Mouse (Mus musculus): ENCODE measurements around the gene Slc25a19. TPM values are rescaled to one million over a fixed set of nuclear protein-coding genes. Genes with fewer than 3 reads are reported as not detected.

Gene Slc25a19
- polyA plus RNA-seq, 1 experiment: 98.5 TPM

DNA sequence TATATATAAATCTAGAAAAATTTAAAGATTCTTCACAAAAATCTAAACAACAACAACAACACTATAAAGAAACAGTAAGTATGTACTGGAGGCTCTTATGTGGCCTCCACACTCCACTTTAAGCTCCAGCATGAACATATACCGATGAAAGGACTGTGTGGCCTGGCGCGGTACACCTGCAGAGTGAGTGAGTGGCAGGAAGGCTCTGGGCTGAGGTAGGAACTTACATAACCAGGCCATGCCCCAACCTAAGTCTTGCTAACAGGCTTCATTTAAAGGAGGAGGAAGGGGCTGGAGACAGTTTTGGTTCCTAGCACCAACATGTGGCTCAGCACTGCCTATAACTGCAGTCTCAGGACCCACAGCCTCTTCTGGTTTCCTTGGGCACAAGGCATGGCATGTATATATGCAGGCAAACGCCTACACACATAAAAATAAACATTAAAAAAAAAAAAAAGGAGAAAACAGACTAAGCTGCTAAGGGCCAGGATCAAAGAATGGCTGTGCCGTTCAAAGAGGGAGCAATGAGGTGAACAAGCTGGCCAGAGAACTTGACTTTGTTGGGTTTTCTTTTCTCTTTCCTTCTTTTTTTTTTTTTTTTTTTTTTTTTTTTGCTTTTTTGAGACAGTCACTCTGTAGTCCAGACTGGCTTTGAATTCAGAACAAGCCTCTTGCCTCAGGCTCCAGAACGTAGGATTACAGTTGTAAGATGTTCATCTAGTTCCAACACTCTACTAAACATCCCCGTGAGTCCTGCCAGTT, 44.3 kb upstream of the Slc25a19 start:
- peak overlapping the region; percentile 18; the same call in 1 of the 2 replicates for H3K27ac ChIP-seq (ENCODE audit: control insufficient read depth, insufficient read depth, low read length)
- no peak for TF ChIP-seq POLR2A (IDR thresholded peaks at IDR 0.05; ENCODE audit: control insufficient read depth, extremely low read depth, insufficient read depth, low read length, poor library complexity)
- TF ChIP-seq CTCF (IDR thresholded peaks at IDR 0.05; ENCODE audit: borderline replicate concordance, control insufficient read depth, extremely low read depth, insufficient read depth, low read length, poor library complexity): no peak
- no peaks in the 10 kb centered on the region for H3K27me3 ChIP-seq (ENCODE audit: control insufficient read depth, insufficient read depth, low read length)
- no peak overlapping the region for H3K4me3 ChIP-seq (ENCODE audit: control insufficient read depth, insufficient read depth, low read length)
- DNase-seq: peak; percentile 43
- WGBS: 36% methylated on average over 7 of the region's 7 CpGs
- H3K4me1 ChIP-seq (replicated peaks; ENCODE audit: control insufficient read depth, insufficient read depth, low read length): peaks cover 47% of the 10 kb centered on the region
- no peaks in the 10 kb centered on the region for H3K36me3 ChIP-seq (ENCODE audit: control insufficient read depth, insufficient read depth, low read length)

DNA sequence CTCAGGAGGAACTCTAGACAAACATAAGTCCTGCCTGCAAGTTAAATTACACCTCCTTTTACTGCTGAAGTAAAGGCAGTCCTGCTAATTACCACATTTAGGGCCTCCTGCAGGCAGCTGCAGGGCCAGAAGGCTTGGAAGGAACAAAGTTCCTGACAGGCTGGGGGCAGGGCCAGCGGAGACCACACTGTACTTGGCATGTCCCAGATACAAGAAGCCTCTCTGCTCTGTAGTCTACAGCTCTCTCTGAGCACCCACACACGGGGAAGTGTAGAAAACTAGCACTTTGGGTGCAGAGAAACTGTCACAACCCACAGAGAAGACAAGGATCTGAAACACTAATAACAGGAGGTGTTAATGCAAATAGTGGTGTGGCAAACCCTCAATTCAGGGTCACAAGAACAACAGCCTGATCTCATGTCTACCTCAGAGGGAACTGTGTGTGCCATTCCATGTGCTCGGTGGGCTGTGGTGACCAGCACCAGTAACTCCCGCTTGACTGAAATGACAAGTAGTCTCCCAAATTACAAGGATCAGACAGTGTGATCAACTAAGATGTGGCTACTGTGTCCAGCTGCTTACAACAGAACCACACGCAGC, 42.5 kb upstream of the Slc25a19 start:
- DNase-seq: peak; percentile 45
- peaks cover 40% of the 10 kb centered on the region for H3K4me1 ChIP-seq (replicated peaks; ENCODE audit: control insufficient read depth, insufficient read depth, low read length)
- WGBS: 29% methylated on average over 5 of the region's 5 CpGs
- no peak overlapping the region for H3K4me3 ChIP-seq (ENCODE audit: control insufficient read depth, insufficient read depth, low read length)
- TF ChIP-seq CTCF (IDR thresholded peaks at IDR 0.05; ENCODE audit: borderline replicate concordance, control insufficient read depth, extremely low read depth, insufficient read depth, low read length, poor library complexity) (no peak), POLR2A (IDR thresholded peaks at IDR 0.05; ENCODE audit: control insufficient read depth, extremely low read depth, insufficient read depth, low read length, poor library complexity) (no peak)
- no peaks in the 10 kb centered on the region for H3K36me3 ChIP-seq (ENCODE audit: control insufficient read depth, insufficient read depth, low read length)
- peak overlapping the region; percentile 45 for H3K27ac ChIP-seq (ENCODE audit: control insufficient read depth, insufficient read depth, low read length)
- H3K27me3 ChIP-seq (ENCODE audit: control insufficient read depth, insufficient read depth, low read length): no peaks in the 10 kb centered on the region

DNA sequence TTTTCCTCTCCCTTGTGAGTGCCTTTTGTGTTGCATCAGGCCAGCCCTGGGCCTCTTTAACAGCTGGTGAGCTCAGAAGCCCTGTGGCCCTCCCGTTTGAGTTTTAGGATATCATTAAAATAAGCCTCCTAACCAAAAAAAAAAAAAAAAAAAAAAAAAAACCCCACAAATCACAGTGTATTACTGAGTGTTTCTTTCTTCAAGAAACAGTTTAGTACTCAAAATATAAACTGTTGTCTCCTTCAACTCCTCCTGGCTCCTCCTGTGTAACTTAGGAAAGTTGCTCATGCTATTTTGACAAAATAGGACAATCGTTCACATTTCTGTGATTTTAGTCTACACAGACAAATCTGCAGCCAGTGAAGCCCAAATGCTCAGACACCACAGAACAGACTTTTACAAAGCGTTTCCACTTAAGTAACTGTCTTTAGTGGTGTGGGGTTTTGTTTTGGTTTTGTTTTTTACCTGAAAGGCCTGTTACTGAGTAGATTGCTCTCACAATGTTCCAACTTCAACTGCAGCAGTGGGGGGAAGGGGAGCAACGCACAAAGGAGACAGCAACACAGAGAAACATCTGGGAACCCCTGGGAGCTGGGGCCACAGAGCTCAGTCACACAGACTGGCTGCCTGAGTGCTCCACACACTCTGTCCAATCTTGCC, 35.7 kb upstream of the Slc25a19 start:
- peaks cover 20% of the 10 kb centered on the region for H3K4me1 ChIP-seq (replicated peaks; ENCODE audit: control insufficient read depth, insufficient read depth, low read length)
- no peak overlapping the region for H3K4me3 ChIP-seq (ENCODE audit: control insufficient read depth, insufficient read depth, low read length)
- no peaks in the 10 kb centered on the region for H3K36me3 ChIP-seq (ENCODE audit: control insufficient read depth, insufficient read depth, low read length)
- H3K27ac ChIP-seq (ENCODE audit: control insufficient read depth, insufficient read depth, low read length): peak overlapping the region; percentile 55; the same call in 1 of the 2 replicates
- no peak for TF ChIP-seq POLR2A (IDR thresholded peaks at IDR 0.05; ENCODE audit: control insufficient read depth, extremely low read depth, insufficient read depth, low read length, poor library complexity)
- no peak for TF ChIP-seq CTCF (IDR thresholded peaks at IDR 0.05; ENCODE audit: borderline replicate concordance, control insufficient read depth, extremely low read depth, insufficient read depth, low read length, poor library complexity)
- H3K27me3 ChIP-seq (ENCODE audit: control insufficient read depth, insufficient read depth, low read length): no peaks in the 10 kb centered on the region
- DNase-seq: no peak
- WGBS: 25% methylated on average over 4 of the region's 4 CpGs

DNA sequence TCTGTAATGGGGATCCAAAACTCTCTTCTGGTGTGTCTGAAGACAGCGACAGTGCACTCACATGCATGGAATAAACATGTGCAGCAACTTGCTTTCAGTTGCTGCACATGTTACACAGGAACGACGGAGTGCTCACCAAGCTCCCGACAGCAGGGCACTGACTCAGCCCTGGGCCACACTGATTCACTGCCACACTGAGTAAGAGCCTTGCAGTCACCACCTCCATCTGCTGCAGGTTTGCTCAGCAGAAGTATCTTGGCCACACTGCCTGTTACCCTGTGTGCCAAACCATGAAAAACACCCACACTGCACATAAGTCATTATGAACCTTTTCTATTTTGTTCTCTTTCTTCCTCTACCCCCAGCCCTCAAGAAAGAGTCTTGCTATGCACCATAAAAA, 32.3 kb upstream of the Slc25a19 start:
- Histone ChIP-seq H3K27ac (ENCODE audit: control insufficient read depth, insufficient read depth, low read length) (no peak overlapping the region), H3K4me1 (replicated peaks; ENCODE audit: control insufficient read depth, insufficient read depth, low read length) (peaks cover 19% of the 10 kb centered on the region), H3K4me3 (ENCODE audit: control insufficient read depth, insufficient read depth, low read length) (no peak overlapping the region), H3K36me3 (ENCODE audit: control insufficient read depth, insufficient read depth, low read length) (no peaks in the 10 kb centered on the region), H3K27me3 (ENCODE audit: control insufficient read depth, insufficient read depth, low read length) (no peaks in the 10 kb centered on the region)
- WGBS: 89% methylated on average over 4 of the region's 4 CpGs
- DNase-seq: no peak
- TF ChIP-seq POLR2A (IDR thresholded peaks at IDR 0.05; ENCODE audit: control insufficient read depth, extremely low read depth, insufficient read depth, low read length, poor library complexity): no peak
- no peak for TF ChIP-seq CTCF (IDR thresholded peaks at IDR 0.05; ENCODE audit: borderline replicate concordance, control insufficient read depth, extremely low read depth, insufficient read depth, low read length, poor library complexity)

DNA sequence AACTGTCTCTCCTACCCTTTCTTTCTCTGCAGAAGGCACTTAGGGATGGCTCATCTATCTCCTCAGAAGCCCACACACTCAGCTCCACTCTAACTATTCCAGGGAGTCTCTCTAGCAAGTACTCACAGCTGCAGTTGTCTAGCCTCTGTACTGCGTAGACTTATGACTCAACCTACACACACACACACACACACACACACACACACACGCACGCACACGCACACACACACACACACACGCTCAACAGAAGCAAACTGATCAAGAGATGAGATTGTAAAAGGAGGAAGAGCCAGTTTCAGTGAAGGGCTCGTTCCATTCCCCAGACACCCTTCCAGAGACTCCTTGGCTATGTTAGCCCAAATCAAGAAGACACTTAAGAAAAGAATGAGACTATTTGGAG, 30.4 kb upstream of the Slc25a19 start:
- H3K4me1 ChIP-seq (replicated peaks; ENCODE audit: control insufficient read depth, insufficient read depth, low read length): peaks cover 6% of the 10 kb centered on the region
- no peaks in the 10 kb centered on the region for H3K27me3 ChIP-seq (ENCODE audit: control insufficient read depth, insufficient read depth, low read length)
- TF ChIP-seq POLR2A (IDR thresholded peaks at IDR 0.05; ENCODE audit: control insufficient read depth, extremely low read depth, insufficient read depth, low read length, poor library complexity) (no peak), CTCF (IDR thresholded peaks at IDR 0.05; ENCODE audit: borderline replicate concordance, control insufficient read depth, extremely low read depth, insufficient read depth, low read length, poor library complexity) (no peak)
- 73% methylated on average over 6 of the region's 6 CpGs for whole genome bisulfite sequencing
- no peak overlapping the region for H3K27ac ChIP-seq (ENCODE audit: control insufficient read depth, insufficient read depth, low read length)
- H3K36me3 ChIP-seq (ENCODE audit: control insufficient read depth, insufficient read depth, low read length): peaks cover 14% of the 10 kb centered on the region
- no peak for DNase-seq
- H3K4me3 ChIP-seq (ENCODE audit: control insufficient read depth, insufficient read depth, low read length): no peak overlapping the region

DNA sequence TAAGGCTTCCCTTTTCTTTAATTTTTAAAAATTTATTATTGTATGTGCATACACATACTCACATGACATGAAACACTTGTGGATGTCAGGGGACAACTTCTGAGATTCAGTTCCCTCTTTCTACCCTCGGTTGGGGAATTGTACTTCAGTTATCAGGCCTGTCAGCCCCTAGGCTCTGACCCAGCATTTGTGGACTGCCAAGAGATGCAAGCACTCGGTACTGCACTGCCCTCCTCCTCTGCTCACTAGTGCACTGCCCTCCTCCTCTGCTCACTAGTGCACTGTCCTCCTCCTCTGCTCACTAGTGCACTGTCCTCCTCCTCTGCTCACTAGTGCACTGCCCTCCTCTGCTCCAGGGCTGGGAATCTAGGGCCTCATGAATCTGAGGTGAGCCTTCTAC, 26.0 kb upstream of the Slc25a19 start:
- H3K4me1 ChIP-seq (replicated peaks; ENCODE audit: control insufficient read depth, insufficient read depth, low read length): no peaks in the 10 kb centered on the region
- no peak overlapping the region for H3K27ac ChIP-seq (ENCODE audit: control insufficient read depth, insufficient read depth, low read length)
- 74% methylated on average over 2 of the region's 2 CpGs for WGBS
- no peak for DNase-seq
- TF ChIP-seq POLR2A (IDR thresholded peaks at IDR 0.05; ENCODE audit: control insufficient read depth, extremely low read depth, insufficient read depth, low read length, poor library complexity): no peak
- H3K27me3 ChIP-seq (ENCODE audit: control insufficient read depth, insufficient read depth, low read length): no peaks in the 10 kb centered on the region
- no peak overlapping the region for H3K4me3 ChIP-seq (ENCODE audit: control insufficient read depth, insufficient read depth, low read length)
- peaks cover 22% of the 10 kb centered on the region for H3K36me3 ChIP-seq (ENCODE audit: control insufficient read depth, insufficient read depth, low read length)
